Mouse (Mus musculus): Measurements from ENCODE around the gene Iqsec1.

DNA sequence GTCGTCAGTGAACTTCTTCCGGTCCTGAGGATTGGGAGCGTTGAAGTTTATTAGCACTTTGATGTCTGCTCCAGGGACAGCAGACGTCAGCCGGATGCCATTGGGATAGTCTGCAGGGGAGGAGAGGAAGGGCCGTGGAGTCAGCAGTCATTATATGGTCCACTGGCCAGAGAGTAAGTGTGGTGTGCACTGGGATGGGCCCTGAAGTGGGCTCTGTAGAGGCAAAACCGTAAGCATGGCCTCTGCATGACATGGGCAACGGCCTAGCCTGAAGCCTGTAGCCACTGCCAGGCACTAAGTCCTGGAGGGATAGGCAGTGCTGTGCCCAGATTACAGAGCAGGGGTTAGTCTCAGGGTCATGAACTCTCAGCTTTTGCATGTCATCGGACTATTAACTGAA is 319.8 kb downstream of the Iqsec1 start:
- TF ChIP-seq POLR2A (IDR thresholded peaks at IDR 0.05; ENCODE audit: low read depth, low read length) = no peak
- TF ChIP-seq CTCF (IDR thresholded peaks at IDR 0.05; ENCODE audit: extremely low read depth, insufficient read depth, insufficient read length, insufficient replicate concordance) = no peak

All from spleen, adult 2 months (tissue).